Mouse (Mus musculus): ENCODE results near the gene Fpr-rs7. TPM values are rescaled to one million over a fixed set of nuclear protein-coding genes. Genes with fewer than 3 reads are reported as not detected.

Fpr-rs7 gene
- total RNA-seq (2012; rRNA removed), result not detected in 2 replicates
- polyA plus RNA-seq (2012; ENCODE audit: insufficient read depth in 1 of 2, insufficient read length in 2 of 2, low read depth in 1 of 2, low replicate concordance in 2 of 2, missing spikeins in 1 of 2), result not detected

GRCm38 (mm10) chr17:20114126-20114525 is at the start of gene Fpr-rs7:
Gene Fpr-rs7 (minus strand): TSS chr17:20114226.
- Histone ChIP-seq H3K4me3 (ENCODE audit: control insufficient read depth in 1 of 2, insufficient read depth in 1 of 2, low read depth in 2 of 2, low read length in 2 of 2) (no peak within 1 kb of the TSS), H3K36me3 (ENCODE audit: control insufficient read depth in 1 of 2, insufficient read depth in 2 of 2, low read length in 2 of 2) (no peaks in the 10 kb centered on the region), H3K27ac (ENCODE audit: control insufficient read depth, low read depth, low read length) (no peak within 1 kb of the TSS), H3K9me3 (replicated peaks; ENCODE audit: insufficient read depth, low read length) (no peaks in the 10 kb centered on the region), H3K9ac (ENCODE audit: control insufficient read depth, low read depth, low read length, poor library complexity, severe bottlenecking) (no peak within 1 kb of the TSS), H3K79me2 (ENCODE audit: control insufficient read depth, insufficient read depth, low read length, poor library complexity) (no peaks in the 10 kb centered on the region), H3K4me1 (ENCODE audit: control insufficient read depth in 1 of 2, insufficient read depth in 2 of 2, low read length in 2 of 2) (no peaks in the 10 kb centered on the region), H3K27me3 (ENCODE audit: control insufficient read depth in 1 of 2, insufficient read depth in 2 of 2, low read length in 2 of 2) (no peaks in the 10 kb centered on the region)
- TF ChIP-seq ZNF384 (IDR thresholded peaks at IDR 0.05; ENCODE audit: low read depth, low read length), result no peak
- no peak for DNase-seq (ENCODE audit: low read depth, low spot score)

- TF ChIP-seq BHLHE40 (IDR thresholded peaks at IDR 0.05; ENCODE audit: borderline replicate concordance, low read depth, low read length), result no peak
- no peak for TF ChIP-seq JUND (IDR thresholded peaks at IDR 0.05; ENCODE audit: low read depth, low read length)
- H3K36me3 ChIP-seq (ENCODE audit: control insufficient read depth in 1 of 2, insufficient read depth in 2 of 2, low read length in 2 of 2), result no peaks in the 10 kb centered on the region
- H3K9me3 ChIP-seq (replicated peaks; ENCODE audit: insufficient read depth, low read length), result no peaks in the 10 kb centered on the region
- no peaks in the 10 kb centered on the region for H3K27me3 ChIP-seq (ENCODE audit: control insufficient read depth in 1 of 2, insufficient read depth in 2 of 2, low read length in 2 of 2)
- H3K4me1 ChIP-seq (ENCODE audit: control insufficient read depth in 1 of 2, insufficient read depth in 2 of 2, low read length in 2 of 2), result peaks cover 0 to 2% of the 10 kb centered on the region in 2 experiments; a peak in 1 of 4 replicates
- no peak overlapping the region for H3K27ac ChIP-seq (ENCODE audit: control insufficient read depth, low read depth, low read length)
- no peak overlapping the region for H3K9ac ChIP-seq (ENCODE audit: control insufficient read depth, low read depth, low read length, poor library complexity, severe bottlenecking)
- peak; percentile 11 for DNase-seq (ENCODE audit: low read depth, low spot score)
- H3K4me3 ChIP-seq (ENCODE audit: control insufficient read depth in 1 of 2, insufficient read depth in 1 of 2, low read depth in 2 of 2, low read length in 2 of 2), result no peak overlapping the region
- no peaks in the 10 kb centered on the region for H3K79me2 ChIP-seq (ENCODE audit: control insufficient read depth, insufficient read depth, low read length, poor library complexity)
These were observed 39.9 kb downstream of the Fpr-rs7 start for GRCm38 (mm10) chr17:20074090-20074489.

- Histone ChIP-seq H3K79me2 (ENCODE audit: control insufficient read depth, insufficient read depth, low read length, poor library complexity) (no peaks in the 10 kb centered on the region), H3K4me3 (ENCODE audit: control insufficient read depth in 1 of 2, insufficient read depth in 1 of 2, low read depth in 2 of 2, low read length in 2 of 2) (no peak overlapping the region), H3K27ac (ENCODE audit: control insufficient read depth, low read depth, low read length) (no peak overlapping the region), H3K9ac (ENCODE audit: control insufficient read depth, low read depth, low read length, poor library complexity, severe bottlenecking) (no peak overlapping the region), H3K9me3 (replicated peaks; ENCODE audit: insufficient read depth, low read length) (no peaks in the 10 kb centered on the region), H3K4me1 (ENCODE audit: control insufficient read depth in 1 of 2, insufficient read depth in 2 of 2, low read length in 2 of 2) (peaks cover 0 to 2% of the 10 kb centered on the region in 2 experiments; a peak in 1 of 4 replicates), H3K27me3 (ENCODE audit: control insufficient read depth in 1 of 2, insufficient read depth in 2 of 2, low read length in 2 of 2) (no peaks in the 10 kb centered on the region), H3K36me3 (ENCODE audit: control insufficient read depth in 1 of 2, insufficient read depth in 2 of 2, low read length in 2 of 2) (no peaks in the 10 kb centered on the region)
- DNase-seq (ENCODE audit: low read depth, low spot score), result no peak
- TF ChIP-seq MXI1 (IDR thresholded peaks at IDR 0.05; ENCODE audit: low read depth, low read length) (no peak), ZKSCAN1 (IDR thresholded peaks at IDR 0.05; ENCODE audit: low read depth, low read length) (no peak), SMC3 (IDR thresholded peaks at IDR 0.05; ENCODE audit: low read depth, low read length) (no peak), NELFE (IDR thresholded peaks at IDR 0.05; ENCODE audit: low read depth, low read length) (no peak), POLR2A (IDR thresholded peaks at IDR 0.05; ENCODE audit: control insufficient read depth in 1 of 2, insufficient read depth in 1 of 2, low read depth in 1 of 2, low read length in 2 of 2, poor library complexity in 1 of 2) (no peak), TCF12 (IDR thresholded peaks at IDR 0.05; ENCODE audit: low read depth, low read length) (no peak), ZNF384 (IDR thresholded peaks at IDR 0.05; ENCODE audit: low read depth, low read length) (no peak), USF1 (IDR thresholded peaks at IDR 0.05; ENCODE audit: low read depth, low read length) (no peak)
These were observed 42.2 kb downstream of the Fpr-rs7 start for GRCm38 (mm10) chr17:20071656-20072396.

Other genes starting within 250 kb of the Fpr-rs7 start
- not detected in 2 replicates for gene Vmn2r104, start 65.9 kb downstream of the Fpr-rs7 start, total RNA-seq (2012; rRNA removed)
- gene Vmn2r104, start 65.9 kb downstream of the Fpr-rs7 start, polyA plus RNA-seq (2012; ENCODE audit: insufficient read depth in 1 of 2, insufficient read length in 2 of 2, low read depth in 1 of 2, low replicate concordance in 2 of 2, missing spikeins in 1 of 2), result not detected
- gene Fpr-rs6, start 68.9 kb upstream of the Fpr-rs7 start, total RNA-seq (2012; rRNA removed), result not detected in 2 replicates
- gene Fpr-rs6, start 68.9 kb upstream of the Fpr-rs7 start, polyA plus RNA-seq (2012; ENCODE audit: insufficient read depth in 1 of 2, insufficient read length in 2 of 2, low read depth in 1 of 2, low replicate concordance in 2 of 2, missing spikeins in 1 of 2), result not detected
- not detected in 2 replicates for gene Vmn2r105, start 120.8 kb upstream of the Fpr-rs7 start, total RNA-seq (2012; rRNA removed)
- gene Vmn2r105, start 120.8 kb upstream of the Fpr-rs7 start, polyA plus RNA-seq (2012; ENCODE audit: insufficient read depth in 1 of 2, insufficient read length in 2 of 2, low read depth in 1 of 2, low replicate concordance in 2 of 2, missing spikeins in 1 of 2), result not detected
- not detected in 2 replicates for gene Vmn2r106, start 171.3 kb upstream of the Fpr-rs7 start, total RNA-seq (2012; rRNA removed)
- not detected for gene Vmn2r106, start 171.3 kb upstream of the Fpr-rs7 start, polyA plus RNA-seq (2012; ENCODE audit: insufficient read depth in 1 of 2, insufficient read length in 2 of 2, low read depth in 1 of 2, low replicate concordance in 2 of 2, missing spikeins in 1 of 2)
- not detected in 2 replicates for gene Vmn2r107, start 231.0 kb upstream of the Fpr-rs7 start, total RNA-seq (2012; rRNA removed)
- not detected for gene Vmn2r107, start 231.0 kb upstream of the Fpr-rs7 start, polyA plus RNA-seq (2012; ENCODE audit: insufficient read depth in 1 of 2, insufficient read length in 2 of 2, low read depth in 1 of 2, low replicate concordance in 2 of 2, missing spikeins in 1 of 2)